Mouse (Mus musculus): ENCODE results near the gene Dgcr6.

Gene Dgcr6

DNA sequence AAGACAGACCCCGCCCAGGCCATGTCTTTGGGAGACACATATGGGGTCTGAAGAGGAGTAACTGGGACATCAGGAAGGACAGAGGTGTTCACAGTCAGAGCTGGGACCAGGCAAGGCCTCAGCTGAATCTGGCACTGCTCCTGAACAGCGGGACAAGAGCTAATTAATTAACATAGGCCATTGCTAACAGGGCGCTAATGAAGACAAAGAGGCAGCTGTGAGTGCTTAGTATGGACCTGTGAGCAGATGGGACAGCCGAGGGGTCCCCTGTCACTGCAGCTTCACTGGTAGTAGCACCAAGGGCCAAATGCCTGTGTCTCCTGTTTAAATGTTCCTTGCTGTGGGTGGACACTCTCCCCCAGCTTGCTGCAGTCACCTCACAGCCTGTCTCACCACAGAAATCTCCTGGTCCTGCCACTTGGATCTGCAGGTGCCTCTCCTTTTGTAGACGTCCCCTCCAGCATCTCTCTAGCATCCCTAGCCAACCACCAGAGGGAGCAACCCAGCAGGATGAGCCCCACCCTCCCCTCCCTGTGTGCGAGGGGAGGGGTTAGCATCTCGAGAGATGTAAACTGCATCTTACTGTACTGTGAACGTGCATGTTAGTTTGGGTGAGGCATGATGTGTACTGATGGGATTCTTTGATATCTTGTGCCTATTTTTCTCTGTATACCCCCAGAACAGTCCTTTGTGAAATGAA lies 66.5 kb downstream of the Dgcr6 start:
- peak; percentile 56 for DNase-seq (ENCODE audit: low read depth, low spot score)
